ENCODE assay signal across 8 mouse cellular contexts in the genomic region with DNA sequence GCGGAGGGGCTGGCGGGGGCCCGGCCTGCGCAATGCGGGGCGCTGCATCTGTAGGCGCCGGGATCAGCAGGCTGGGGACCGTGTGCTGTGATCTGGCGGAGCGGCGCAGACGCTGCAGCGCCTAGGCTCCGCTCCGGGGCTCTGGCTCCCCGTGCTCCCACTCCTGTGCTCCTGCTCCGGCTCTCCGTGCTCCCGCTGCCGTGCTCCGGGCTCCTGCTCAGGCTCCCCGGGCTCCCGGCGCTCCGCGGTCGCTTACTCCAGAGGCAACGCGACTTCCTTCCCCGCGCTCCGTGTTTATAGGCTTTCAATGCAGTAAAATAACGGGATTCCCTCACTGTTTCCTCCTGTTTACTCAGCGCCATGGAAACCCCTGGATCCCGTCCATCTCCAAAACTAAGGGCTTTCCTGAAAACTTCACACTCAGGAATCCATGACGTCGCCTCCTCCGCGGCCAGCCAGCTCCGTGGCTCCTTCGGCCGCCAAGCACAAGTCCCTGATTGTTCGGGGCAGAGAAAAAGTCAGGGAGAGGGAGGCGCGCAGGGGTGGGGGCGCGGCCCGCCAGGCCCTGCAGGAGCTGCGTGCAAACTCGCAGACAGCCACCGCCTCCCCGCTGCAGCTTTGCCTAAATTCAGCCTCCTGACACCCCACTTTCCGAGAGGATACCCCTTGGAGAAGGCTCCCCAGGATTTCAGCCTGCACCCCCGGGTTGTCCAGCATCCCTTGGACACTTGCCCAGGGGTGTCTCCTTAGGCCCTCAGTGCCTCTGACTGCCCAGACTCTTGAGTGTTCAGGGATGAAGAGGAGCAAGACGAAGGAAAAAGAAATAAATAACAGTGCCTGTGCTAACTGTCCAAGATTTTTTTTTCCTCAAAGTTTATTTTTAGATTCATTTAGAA. TPM values are rescaled to one million over a fixed set of nuclear protein-coding genes. Genes with fewer than 3 reads are reported as not detected.
A peak's percentile ranks its signal among the peaks of the same experiment; 100 is the strongest.
DNase-seq lines count a peak whose midpoint lies in the region; ATAC-seq and TF ChIP-seq lines count a peak whose summit lies in the region.

Gene Nfatc2, minus strand, starts transcription at position 167 of the 896 bp plus-strand sequence.

- peak within 1 kb of the TSS; percentile 74 for H3K27ac ChIP-seq in gastrocnemius, adult 2 months
- peak within 1 kb of the TSS; percentile 50 for H3K27ac ChIP-seq in hindbrain, embryonic 16.5 days (ENCODE audit: low read depth, low read length)

- peaks cover 25% of the 10 kb centered on the region for H3K4me1 ChIP-seq in hindbrain, embryonic 16.5 days (ENCODE audit: control insufficient read depth, insufficient read depth, low read depth, low read length)

- H3K4me3 ChIP-seq in gastrocnemius, adult 2 months, result peak within 1 kb of the TSS; percentile 78
- peak within 1 kb of the TSS; percentile 42 for H3K4me3 ChIP-seq in hindbrain, embryonic 16.5 days (ENCODE audit: low read length)

- intact Hi-C loops in gastrocnemius, adult 2 months (cut with DNase I), result no loop called here

- TF ChIP-seq CTCF in gastrocnemius, adult 2 months (IDR thresholded peaks at IDR 0.05), result no peak

- no peaks in the 10 kb centered on the region for H3K9me3 ChIP-seq in hindbrain, embryonic 16.5 days (ENCODE audit: control insufficient read depth, low read length)

- peak within 1 kb of the TSS; percentile 56 for H3K4me2 ChIP-seq in hindbrain, embryonic 16.5 days (ENCODE audit: low read length)

- peaks cover 5% of the 10 kb centered on the region; the same call in 1 of the 2 replicates for H3K27me3 ChIP-seq in hindbrain, embryonic 16.5 days (replicated peaks; ENCODE audit: control insufficient read depth, insufficient read depth, low read length)

- under 1% methylated on average over 56 of the region's 56 CpGs for WGBS in hindbrain, embryonic 16.5 days

- ATAC-seq in activated CD4-positive, CD25-positive, alpha-beta regulatory T cell, adult 4 months, result no peak
- ATAC-seq in hindbrain, embryonic 16.5 days, result peak; percentile 82

- no peaks in the 10 kb centered on the region for H3K36me3 ChIP-seq in hindbrain, embryonic 16.5 days (ENCODE audit: control insufficient read depth, insufficient read depth, low read length)

- DNase-seq in cerebellum, postnatal 36 days, result peak; percentile 49 to 54
- peak; percentile 90 for DNase-seq in gastrocnemius, adult 2 months
- peak; percentile 53 for DNase-seq in left cerebral cortex, adult 11 months (ENCODE audit: low spot score)
- peak; percentile 89 for DNase-seq in lung, postnatal 25 days (ENCODE audit: low spot score)
- peak; percentile 89 to 91 for DNase-seq in right cerebral cortex, postnatal 10 days (ENCODE audit: low spot score in 2 of 2)
- DNase-seq in c-Kit-positive CD71-positive TER-119-positive erythroid progenitor cells, embryonic 14.5 days (ENCODE audit: low spot score), result no peak

- H3K9ac ChIP-seq in hindbrain, embryonic 16.5 days (ENCODE audit: low read depth, low read length), result peak within 1 kb of the TSS; percentile 56

RNA-seq across cellular contexts. Expression of gene Nfatc2, which starts in this region (rescaled TPM):
- 10 to 100 TPM; 22.1 to 22.9 TPM for polyA plus RNA-seq in activated CD4-positive, CD25-positive, alpha-beta regulatory T cell, adult 4 months (2017; shearing (Covaris generic))
- total RNA-seq in gastrocnemius, adult 2 months (2021), result 1 to 10 TPM; 7.1 to 9.1 TPM
- polyA plus RNA-seq in hindbrain, embryonic 16.5 days (2015; fragmentation: Nextera tagmentation; extraction: Ambion mirVana), result 5.1 and 6.2 TPM in 2 replicates
